Mouse (Mus musculus) hindbrain, embryonic 12.5 days (tissue): ENCODE data around the gene Lsm7. TPM values are rescaled to one million over a fixed set of nuclear protein-coding genes. Genes with fewer than 3 reads are reported as not detected.
"Not testable (repeated sequence)": the region's sequence is repeated elsewhere in the genome, so short reads cannot be mapped to it uniquely, and the experiment has no call there.

ENCODE experiments used
- ATAC-seq: fragments of 200-750 bp; cut with Nextera tagmentation; 2 replicates; pipeline ENCODE4 v1.8.0; 2017; ENCODE audit warnings: moderate TSS enrichment; ENCODE audit not compliant: low FRiP score
- H3K27ac ChIP-seq: fragments of 300-500 bp; sonication (generic); 2 replicates; pipeline ENCODE4 v1.5.1; 2016; ENCODE audit warnings: mild to moderate bottlenecking
- H3K27me3 ChIP-seq: fragments of 300-500 bp; sonication (generic); 2 replicates; pipeline ENCODE4 v1.6.1; 2016; ENCODE audit warnings: mild to moderate bottlenecking
- H3K36me3 ChIP-seq: fragments of 300-500 bp; sonication (generic); 2 replicates; pipeline ENCODE4 v1.6.1; 2016; ENCODE audit warnings: mild to moderate bottlenecking
- H3K4me1 ChIP-seq: fragments of 300-500 bp; sonication (generic); 2 replicates; pipeline ENCODE4 v1.6.1; 2016
- H3K4me2 ChIP-seq: fragments of 300-500 bp; sonication (generic); replicated peaks from 2 replicates; pipeline ENCODE4 v1.6.1; 2016; ENCODE audit warnings: mild to moderate bottlenecking
- H3K4me3 ChIP-seq: fragments of 300-500 bp; sonication (generic); 2 replicates; pipeline ENCODE4 v1.5.1; 2016; ENCODE audit warnings: mild to moderate bottlenecking
- H3K9ac ChIP-seq: fragments of 300-500 bp; sonication (generic); 2 replicates; pipeline ENCODE4 v1.6.1; 2016; ENCODE audit warnings: mild to moderate bottlenecking, moderate library complexity
- H3K9me3 ChIP-seq: fragments of 300-500 bp; sonication (generic); replicated peaks from 2 replicates; pipeline ENCODE4 v1.6.1; 2016; ENCODE audit warnings: mild to moderate bottlenecking
- WGBS: fragments of 180-500 bp; shearing (Covaris S2); methylation state at CpG from one replicate; pipeline ENCODE4 v1.1.7; 2016; 5-methylcytosine and 5-hydroxymethylcytosine counted together
- polyA plus RNA-seq: library from polyadenylated mRNA; unstranded; fragments of >200 nt; fragmentation: Nextera tagmentation; extraction: Ambion mirVana; gene quantifications from 2 replicates; pipeline ENCODE4 v1.2.1, GENCODE M21; 2016

The Lsm7 gene
- polyA plus RNA-seq, 1 experiment from 2014 or later: 250 TPM

- 58% methylated on average over 6 of the region's 6 CpGs for WGBS
- H3K9ac ChIP-seq: no peak overlapping the region
- H3K4me3 ChIP-seq: no peak overlapping the region
- H3K36me3 ChIP-seq: no peaks in the 10 kb centered on the region
- no peaks in the 10 kb centered on the region for H3K4me1 ChIP-seq
- no peaks in the 10 kb centered on the region for H3K27me3 ChIP-seq
- no peak overlapping the region for H3K27ac ChIP-seq
- no peaks in the 10 kb centered on the region for H3K9me3 ChIP-seq
- ATAC-seq: no peak
- H3K4me2 ChIP-seq: no peak overlapping the region
Measured at GRCm38 (mm10) chr10:80818599-80819281, 36.3 kb downstream of the Lsm7 start.

DNA sequence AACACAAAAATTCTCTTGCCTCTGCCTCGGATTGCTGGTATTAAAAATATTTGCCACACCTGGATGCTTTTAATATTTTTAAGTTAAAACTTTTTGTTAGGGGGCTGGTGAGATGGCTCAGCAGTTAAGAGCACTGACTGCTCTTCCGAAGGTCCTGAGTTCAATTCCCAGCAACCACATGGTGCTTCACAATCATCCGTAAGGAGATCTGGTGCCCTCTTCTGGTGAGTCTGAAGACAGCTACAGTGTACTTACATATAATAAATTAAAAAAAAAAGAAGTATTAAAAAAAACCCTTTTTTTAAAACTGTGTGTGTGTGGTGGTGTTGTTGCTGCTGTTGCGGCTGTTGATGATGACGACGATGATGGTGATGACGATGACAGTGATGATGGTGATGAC lies 37.1 kb downstream of the Lsm7 start:
- ATAC-seq, H3K36me3 ChIP-seq, H3K4me1 ChIP-seq, H3K4me3 ChIP-seq, H3K4me2 ChIP-seq, H3K9ac ChIP-seq, H3K27ac ChIP-seq, H3K9me3 ChIP-seq, H3K27me3 ChIP-seq: not testable (repeated sequence)
- WGBS: 84% methylated on average over 7 of the region's 7 CpGs

GRCm38 (mm10) chr10:80817164-80817563 lies 37.8 kb downstream of the Lsm7 start:
- ATAC-seq: no peak
- 79% methylated on average over 2 of the region's 2 CpGs for WGBS
- H3K4me1 ChIP-seq: no peaks in the 10 kb centered on the region

DNA sequence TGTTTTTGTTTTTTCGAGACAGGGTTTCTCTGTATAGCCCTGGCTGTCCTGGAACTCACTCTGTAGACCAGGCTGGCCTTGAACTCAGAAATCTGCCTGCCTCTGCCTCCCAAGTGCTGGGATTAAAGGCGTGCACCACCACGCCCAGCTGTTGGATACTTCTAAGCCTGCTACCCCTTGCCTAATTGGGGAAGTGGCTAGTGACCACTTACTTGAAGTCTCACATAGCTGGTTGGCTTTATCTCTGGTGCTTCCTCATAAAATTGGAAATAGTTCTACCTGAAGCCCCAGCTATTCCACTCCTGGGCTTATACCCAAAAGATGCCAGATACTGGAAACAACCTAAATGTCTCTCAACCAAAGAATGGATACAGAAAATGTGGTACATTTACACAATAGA lies 38.7 kb downstream of the Lsm7 start:
- H3K9me3 ChIP-seq, H3K27ac ChIP-seq, H3K9ac ChIP-seq, ATAC-seq, H3K4me3 ChIP-seq, H3K4me1 ChIP-seq, H3K4me2 ChIP-seq, H3K27me3 ChIP-seq, H3K36me3 ChIP-seq: not testable (repeated sequence)
- 91% methylated on average over 3 of the region's 3 CpGs for WGBS

More at GRCm38 (mm10) chr10:80817164-80817563, 37.8 kb downstream of the Lsm7 start:
- Histone ChIP-seq H3K4me2 (no peak overlapping the region), H3K27ac (no peak overlapping the region), H3K4me3 (no peak overlapping the region), H3K36me3 (no peaks in the 10 kb centered on the region), H3K9ac (no peak overlapping the region), H3K9me3 (no peaks in the 10 kb centered on the region), H3K27me3 (peaks cover 5% of the 10 kb centered on the region; the same call in 1 of the 2 replicates)

- no peak overlapping the region for H3K4me3 ChIP-seq
- H3K27ac ChIP-seq: no peak overlapping the region
- 64% methylated on average over 7 of the region's 7 CpGs for WGBS
- no peak overlapping the region for H3K9ac ChIP-seq
- no peak for ATAC-seq
- H3K9me3 ChIP-seq: no peaks in the 10 kb centered on the region
- peaks cover 25% of the 10 kb centered on the region for H3K27me3 ChIP-seq
- no peaks in the 10 kb centered on the region for H3K36me3 ChIP-seq
- peaks cover 5% of the 10 kb centered on the region for H3K4me1 ChIP-seq
- H3K4me2 ChIP-seq: no peak overlapping the region
Measured at GRCm38 (mm10) chr10:80814800-80815199, 40.2 kb downstream of the Lsm7 start.

GRCm38 (mm10) chr10:80813366-80813765 lies 41.6 kb downstream of the Lsm7 start, which contains the start of gene Jsrp1:
Gene Jsrp1, minus strand, starts transcription at chr10:80813498.
- no peak for ATAC-seq
- H3K4me3 ChIP-seq: no peak within 1 kb of the TSS
- H3K9me3 ChIP-seq: no peaks in the 10 kb centered on the region
- 83% methylated on average over 4 of the region's 4 CpGs for WGBS
- no peaks in the 10 kb centered on the region for H3K36me3 ChIP-seq
- H3K4me2 ChIP-seq: no peak within 1 kb of the TSS
- H3K4me1 ChIP-seq: peaks cover 14% of the 10 kb centered on the region
- peaks cover 38% of the 10 kb centered on the region for H3K27me3 ChIP-seq
- H3K9ac ChIP-seq: no peak within 1 kb of the TSS
- H3K27ac ChIP-seq: no peak within 1 kb of the TSS

DNA sequence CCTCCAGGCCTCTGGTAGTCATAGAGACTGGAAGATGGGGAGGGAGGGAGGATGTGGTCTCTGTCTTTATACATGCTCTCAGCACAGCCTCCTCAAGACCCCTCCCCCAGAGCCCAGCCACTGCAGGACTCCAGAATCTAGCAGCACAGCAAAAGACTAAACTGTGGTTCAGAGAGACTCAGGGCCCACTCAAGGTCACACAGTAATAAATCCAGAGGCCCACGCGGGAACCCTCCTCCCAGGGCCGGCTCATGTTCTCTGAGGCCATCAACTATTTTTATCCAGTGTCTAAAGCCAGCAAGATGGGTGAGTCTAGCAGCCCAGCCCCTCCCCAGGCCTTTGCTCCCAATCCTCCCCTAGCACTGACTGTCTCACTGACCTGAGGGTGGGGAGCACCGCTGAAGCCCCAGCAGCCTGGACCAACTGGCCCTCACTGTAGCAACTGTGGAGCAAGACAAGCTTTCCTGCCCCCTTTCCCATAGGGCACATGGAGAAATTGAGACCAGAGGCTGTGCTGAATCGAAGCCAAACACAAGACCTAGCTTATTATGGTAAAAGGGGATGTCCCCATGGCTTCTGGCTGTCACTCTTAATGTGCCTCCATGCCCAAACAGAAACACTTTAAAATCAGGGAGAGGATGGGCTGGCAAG lies 42.5 kb downstream of the Lsm7 start:
- WGBS: 67% methylated on average over 5 of the region's 5 CpGs

DNA sequence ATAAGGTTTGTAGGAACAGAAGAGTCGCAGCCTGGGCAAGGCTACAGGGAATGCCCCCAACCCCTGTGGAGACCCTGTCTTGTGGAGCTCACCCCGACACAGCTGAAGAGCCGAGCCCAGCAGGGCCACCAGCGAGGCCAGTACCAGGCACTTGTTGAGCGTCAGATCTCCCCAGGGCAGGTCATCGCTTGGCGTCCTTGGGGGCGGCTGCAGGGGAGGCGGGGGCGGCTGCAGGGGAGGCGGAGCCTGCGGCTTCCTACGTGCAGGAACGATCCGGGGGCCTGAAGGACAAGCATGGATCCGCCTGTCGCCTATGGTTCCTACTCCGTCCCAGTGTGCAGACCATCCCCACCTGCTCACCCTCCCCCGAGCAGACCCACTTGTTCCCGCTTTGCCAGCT lies 44.9 kb downstream of the Lsm7 start:
- Histone ChIP-seq H3K27ac (no peak overlapping the region), H3K36me3 (peaks cover 4% of the 10 kb centered on the region; the same call in 1 of the 2 replicates), H3K4me1 (peaks cover 41% of the 10 kb centered on the region), H3K4me3 (no peak overlapping the region), H3K4me2 (peak overlapping the region; percentile 23; the same call in 1 of the 2 replicates), H3K9me3 (no peaks in the 10 kb centered on the region), H3K27me3 (peaks cover 62% of the 10 kb centered on the region), H3K9ac (no peak overlapping the region)
- ATAC-seq: no peak
- 5% methylated on average over 20 of the region's 20 CpGs for WGBS

More for the DNA sequence above, 42.5 kb downstream of the Lsm7 start:
- no peaks in the 10 kb centered on the region for H3K9me3 ChIP-seq
- ATAC-seq: no peak
- peaks cover 42% of the 10 kb centered on the region for H3K27me3 ChIP-seq
- peaks cover 23% of the 10 kb centered on the region for H3K4me1 ChIP-seq
- no peak overlapping the region for H3K27ac ChIP-seq
- H3K9ac ChIP-seq: no peak overlapping the region
- H3K4me2 ChIP-seq: no peak overlapping the region
- no peaks in the 10 kb centered on the region for H3K36me3 ChIP-seq
- no peak overlapping the region for H3K4me3 ChIP-seq

- Histone ChIP-seq H3K4me3 (peak overlapping the region; percentile 19), H3K36me3 (peaks cover 14% of the 10 kb centered on the region), H3K9me3 (no peaks in the 10 kb centered on the region), H3K27ac (no peak overlapping the region), H3K27me3 (peaks cover 69% of the 10 kb centered on the region), H3K4me2 (peak overlapping the region; percentile 38), H3K4me1 (peaks cover 41% of the 10 kb centered on the region), H3K9ac (0 out of 2 replicates have a peak overlapping the region, but pooled peaks have one; percentile 33)
- 5% methylated on average over 18 of the region's 18 CpGs for WGBS
- ATAC-seq: no peak
Measured at GRCm38 (mm10) chr10:80808985-80809632, 45.9 kb downstream of the Lsm7 start.

GRCm38 (mm10) chr10:80808099-80808984 lies 46.7 kb downstream of the Lsm7 start:
- H3K27ac ChIP-seq: 0 out of 2 replicates have a peak overlapping the region, but pooled peaks have one; percentile 76
- peaks cover 22% of the 10 kb centered on the region for H3K36me3 ChIP-seq

DNA sequence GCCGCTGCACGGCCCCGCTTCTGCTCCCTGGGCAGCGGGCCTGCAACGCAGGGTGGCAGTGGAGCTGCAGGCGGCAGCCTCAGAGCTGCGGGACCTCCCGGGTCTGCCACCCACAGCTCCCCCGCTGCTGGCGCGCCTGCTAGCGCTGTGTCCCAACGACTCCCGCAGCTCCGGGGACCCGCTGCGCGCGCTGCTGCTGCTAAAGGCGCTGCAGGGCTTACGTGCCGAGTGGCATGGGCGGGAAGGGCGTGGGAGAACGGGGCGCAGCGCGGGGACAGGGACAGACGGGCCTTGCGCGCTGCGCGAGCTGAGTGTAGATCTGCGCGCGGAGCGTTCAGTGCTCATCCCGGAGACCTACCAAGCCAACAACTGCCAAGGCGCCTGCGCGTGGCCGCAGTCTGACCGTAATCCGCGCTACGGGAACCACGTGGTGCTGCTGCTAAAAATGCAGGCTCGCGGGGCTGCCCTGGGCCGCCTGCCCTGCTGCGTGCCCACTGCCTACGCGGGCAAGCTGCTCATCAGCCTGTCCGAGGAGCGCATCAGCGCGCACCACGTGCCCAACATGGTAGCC lies 47.9 kb downstream of the Lsm7 start:
- H3K27me3 ChIP-seq: peaks cover 63% of the 10 kb centered on the region

More at GRCm38 (mm10) chr10:80808099-80808984, 46.7 kb downstream of the Lsm7 start:
- 17% methylated on average over 40 of the region's 40 CpGs for WGBS
- Histone ChIP-seq H3K4me1 (peaks cover 41% of the 10 kb centered on the region), H3K4me3 (peak overlapping the region; percentile 19), H3K9ac (0 out of 2 replicates have a peak overlapping the region, but pooled peaks have one; percentile 76), H3K4me2 (peak overlapping the region; percentile 98), H3K27me3 (peaks cover 65% of the 10 kb centered on the region), H3K9me3 (no peaks in the 10 kb centered on the region)
- no peak for ATAC-seq

More for the DNA sequence above, 47.9 kb downstream of the Lsm7 start:
- Histone ChIP-seq H3K4me1 (peaks cover 41% of the 10 kb centered on the region), H3K4me3 (peak overlapping the region; percentile 47), H3K9me3 (no peaks in the 10 kb centered on the region), H3K27ac (peak overlapping the region; percentile 76), H3K36me3 (peaks cover 34% of the 10 kb centered on the region), H3K9ac (peak overlapping the region; percentile 76), H3K4me2 (peak overlapping the region; percentile 98)
- ATAC-seq: peak; percentile 78
- WGBS: under 1% methylated on average over 58 of the region's 58 CpGs
